Mouse (Mus musculus): ENCODE results near the gene Setd4. TPM values are rescaled to one million over a fixed set of nuclear protein-coding genes. Genes with fewer than 3 reads are reported as not detected.
"Not testable (repeated sequence)": the region's sequence is repeated elsewhere in the genome, so short reads cannot be mapped to it uniquely, and the experiment has no call there.

Setd4 gene
- 4.9 and 6.1 TPM in 2 replicates for polyA plus RNA-seq (2011; ENCODE audit: insufficient read length, low read depth, missing spikeins)

GRCm38 (mm10) chr16:93603439-93604212 is at the start of gene Setd4:
Setd4 (minus strand) TSS chr16:93604063.
- H3K4me1 ChIP-seq (ENCODE audit: control insufficient read depth, insufficient read depth, low read length): 0 out of 2 replicates have a peak, but pooled peaks cover 5% of the 10 kb centered on the region
- H3K27ac ChIP-seq (ENCODE audit: insufficient read depth, low read length): peak within 1 kb of the TSS; percentile 64
- peak within 1 kb of the TSS; percentile 37 for H3K4me3 ChIP-seq (ENCODE audit: insufficient read depth, low read length)
- TF ChIP-seq POLR2A (IDR thresholded peaks at IDR 0.05; ENCODE audit: low read depth, low read length): peak; percentile 89
- TF ChIP-seq CTCF (IDR thresholded peaks at IDR 0.05; ENCODE audit: borderline replicate concordance, insufficient read depth, low read length): no peak

- TF ChIP-seq POLR2A (IDR thresholded peaks at IDR 0.05; ENCODE audit: low read depth, low read length) (no peak), CTCF (IDR thresholded peaks at IDR 0.05; ENCODE audit: borderline replicate concordance, insufficient read depth, low read length) (no peak)
- no peak overlapping the region for H3K4me3 ChIP-seq (ENCODE audit: insufficient read depth, low read length)
Observed at GRCm38 (mm10) chr16:93648441-93649183, 44.7 kb upstream of the Setd4 start.

GRCm38 (mm10) chr16:93644006-93644405 is 40.1 kb upstream of the Setd4 start:
- no peaks in the 10 kb centered on the region; the same call in 1 of the 2 replicates for H3K4me1 ChIP-seq (ENCODE audit: control insufficient read depth, insufficient read depth, low read length)
- no peak overlapping the region for H3K4me3 ChIP-seq (ENCODE audit: insufficient read depth, low read length)
- no peak overlapping the region for H3K27ac ChIP-seq (ENCODE audit: insufficient read depth, low read length)
- TF ChIP-seq CTCF (IDR thresholded peaks at IDR 0.05; ENCODE audit: borderline replicate concordance, insufficient read depth, low read length): no peak
- TF ChIP-seq POLR2A (IDR thresholded peaks at IDR 0.05; ENCODE audit: low read depth, low read length): no peak

More at GRCm38 (mm10) chr16:93648441-93649183, 44.7 kb upstream of the Setd4 start:
- no peaks in the 10 kb centered on the region; the same call in 1 of the 2 replicates for H3K4me1 ChIP-seq (ENCODE audit: control insufficient read depth, insufficient read depth, low read length)
- H3K27ac ChIP-seq (ENCODE audit: insufficient read depth, low read length): no peak overlapping the region

- TF ChIP-seq CTCF (IDR thresholded peaks at IDR 0.05; ENCODE audit: borderline replicate concordance, insufficient read depth, low read length): no peak
- TF ChIP-seq POLR2A (IDR thresholded peaks at IDR 0.05; ENCODE audit: low read depth, low read length): no peak
- Histone ChIP-seq H3K27ac (ENCODE audit: insufficient read depth, low read length) (no peak within 1 kb of the TSS), H3K4me3 (ENCODE audit: insufficient read depth, low read length) (no peak within 1 kb of the TSS), H3K4me1 (ENCODE audit: control insufficient read depth, insufficient read depth, low read length) (no peaks in the 10 kb centered on the region)
Observed at GRCm38 (mm10) chr16:93627761-93628400, 24.0 kb upstream of the Setd4 start, which contains the start of gene Gm5678. Gm5678 (plus strand) TSS chr16:93628097.

- H3K4me3 ChIP-seq (ENCODE audit: insufficient read depth, low read length): no peak overlapping the region
- no peaks in the 10 kb centered on the region for H3K4me1 ChIP-seq (ENCODE audit: control insufficient read depth, insufficient read depth, low read length)
- no peak overlapping the region for H3K27ac ChIP-seq (ENCODE audit: insufficient read depth, low read length)
- TF ChIP-seq POLR2A (IDR thresholded peaks at IDR 0.05; ENCODE audit: low read depth, low read length): no peak
- peak; percentile 26; the same call in 1 of the 2 replicates for TF ChIP-seq CTCF (IDR thresholded peaks at IDR 0.05; ENCODE audit: borderline replicate concordance, insufficient read depth, low read length)
Observed at GRCm38 (mm10) chr16:93626745-93627144, 22.9 kb upstream of the Setd4 start.

- Histone ChIP-seq H3K4me3 (ENCODE audit: insufficient read depth, low read length) (no peak overlapping the region), H3K4me1 (ENCODE audit: control insufficient read depth, insufficient read depth, low read length) (no peaks in the 10 kb centered on the region), H3K27ac (ENCODE audit: insufficient read depth, low read length) (no peak overlapping the region)
- no peak for TF ChIP-seq CTCF (IDR thresholded peaks at IDR 0.05; ENCODE audit: borderline replicate concordance, insufficient read depth, low read length)
- TF ChIP-seq POLR2A (IDR thresholded peaks at IDR 0.05; ENCODE audit: low read depth, low read length): no peak
Observed at GRCm38 (mm10) chr16:93624671-93625070, 20.8 kb upstream of the Setd4 start.

- H3K4me1 ChIP-seq (ENCODE audit: control insufficient read depth, insufficient read depth, low read length); H3K4me3 ChIP-seq (ENCODE audit: insufficient read depth, low read length); H3K27ac ChIP-seq (ENCODE audit: insufficient read depth, low read length): not testable (repeated sequence)
Observed at GRCm38 (mm10) chr16:93623759-93624158, 19.9 kb upstream of the Setd4 start.

- TF ChIP-seq POLR2A (IDR thresholded peaks at IDR 0.05; ENCODE audit: low read depth, low read length) (no peak), CTCF (IDR thresholded peaks at IDR 0.05; ENCODE audit: borderline replicate concordance, insufficient read depth, low read length) (peak; percentile 71; the same call in 1 of the 2 replicates)
- Histone ChIP-seq H3K27ac (ENCODE audit: insufficient read depth, low read length) (no peak overlapping the region), H3K4me1 (ENCODE audit: control insufficient read depth, insufficient read depth, low read length) (no peaks in the 10 kb centered on the region), H3K4me3 (ENCODE audit: insufficient read depth, low read length) (no peak overlapping the region)
Observed at GRCm38 (mm10) chr16:93615118-93615870, 11.4 kb upstream of the Setd4 start.

- TF ChIP-seq POLR2A (IDR thresholded peaks at IDR 0.05; ENCODE audit: low read depth, low read length) (no peak), CTCF (IDR thresholded peaks at IDR 0.05; ENCODE audit: borderline replicate concordance, insufficient read depth, low read length) (no peak)
- no peak overlapping the region for H3K4me3 ChIP-seq (ENCODE audit: insufficient read depth, low read length)
- H3K27ac ChIP-seq (ENCODE audit: insufficient read depth, low read length): no peak overlapping the region
- no peaks in the 10 kb centered on the region for H3K4me1 ChIP-seq (ENCODE audit: control insufficient read depth, insufficient read depth, low read length)
Observed at GRCm38 (mm10) chr16:93610961-93611360, 7.1 kb upstream of the Setd4 start.
